Mouse (Mus musculus): ENCODE measurements around the gene Kcnh1. TPM values are rescaled to one million over a fixed set of nuclear protein-coding genes. Genes with fewer than 3 reads are reported as not detected.

The Kcnh1 gene
- polyA plus RNA-seq, 1 experiment from 2014 or later, result 1.3 TPM

DNA sequence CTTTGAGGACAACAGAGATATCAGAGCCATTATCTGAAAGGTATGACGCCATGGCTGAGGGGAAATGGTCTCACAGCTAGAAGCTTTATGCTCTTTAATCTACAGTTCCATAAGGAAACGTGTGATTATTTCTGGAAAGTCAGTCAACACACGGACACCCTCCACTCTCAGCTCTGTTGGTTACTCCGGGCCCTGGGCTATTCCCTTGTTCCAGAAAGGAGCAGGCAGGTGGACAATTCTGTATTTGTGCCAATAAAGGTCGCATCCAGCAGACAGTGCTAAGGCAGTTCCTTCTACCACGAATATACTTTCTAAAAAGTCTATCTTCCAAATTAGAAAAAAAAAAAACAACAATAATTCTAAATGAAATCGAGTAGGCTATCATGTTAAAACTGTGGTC is 200.5 kb downstream of the Kcnh1 start:
- H3K36me3 ChIP-seq, result no peaks in the 10 kb centered on the region
- H3K27me3 ChIP-seq, result no peaks in the 10 kb centered on the region

DNA sequence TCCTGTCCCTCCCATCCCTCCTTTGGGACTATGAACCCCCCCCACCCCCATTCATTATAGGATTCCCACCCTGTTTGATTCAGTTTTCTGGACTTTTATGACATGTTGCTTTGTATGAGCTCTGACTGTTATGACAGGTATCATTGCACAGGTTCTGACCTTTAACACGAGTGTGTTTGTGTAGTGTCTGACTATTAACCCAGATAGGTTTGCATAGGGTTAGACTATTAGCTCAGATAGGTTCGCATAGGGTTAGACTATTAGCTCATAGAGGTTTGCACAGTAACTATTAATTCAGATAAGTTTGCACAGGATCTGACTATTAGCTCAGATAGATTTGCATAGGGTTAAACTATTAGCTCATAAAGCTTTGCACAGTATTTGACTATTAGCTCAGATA is 201.7 kb downstream of the Kcnh1 start:
- H3K27me3 ChIP-seq, result no peaks in the 10 kb centered on the region
- no peaks in the 10 kb centered on the region for H3K36me3 ChIP-seq
- no peak overlapping the region for H3K4me3 ChIP-seq (replicated peaks)
- WGBS, result 87% methylated on average over 2 of the region's 2 CpGs
- no peak for ATAC-seq (replicated peaks; ENCODE audit: low FRiP score)
- no peaks in the 10 kb centered on the region for H3K9me3 ChIP-seq (replicated peaks)
- H3K9ac ChIP-seq, result no peak overlapping the region
- no peak overlapping the region for H3K27ac ChIP-seq
- H3K4me2 ChIP-seq, result no peak overlapping the region
- peaks cover 12% of the 10 kb centered on the region for H3K4me1 ChIP-seq

More for the DNA sequence above, 200.5 kb downstream of the Kcnh1 start:
- Histone ChIP-seq H3K27ac (no peak overlapping the region), H3K4me3 (replicated peaks) (no peak overlapping the region), H3K4me1 (peaks cover 12% of the 10 kb centered on the region), H3K9me3 (replicated peaks) (no peaks in the 10 kb centered on the region), H3K9ac (no peak overlapping the region), H3K4me2 (no peak overlapping the region)
- 68% methylated on average over 7 of the region's 7 CpGs for WGBS
- no peak for ATAC-seq (replicated peaks; ENCODE audit: low FRiP score)

DNA sequence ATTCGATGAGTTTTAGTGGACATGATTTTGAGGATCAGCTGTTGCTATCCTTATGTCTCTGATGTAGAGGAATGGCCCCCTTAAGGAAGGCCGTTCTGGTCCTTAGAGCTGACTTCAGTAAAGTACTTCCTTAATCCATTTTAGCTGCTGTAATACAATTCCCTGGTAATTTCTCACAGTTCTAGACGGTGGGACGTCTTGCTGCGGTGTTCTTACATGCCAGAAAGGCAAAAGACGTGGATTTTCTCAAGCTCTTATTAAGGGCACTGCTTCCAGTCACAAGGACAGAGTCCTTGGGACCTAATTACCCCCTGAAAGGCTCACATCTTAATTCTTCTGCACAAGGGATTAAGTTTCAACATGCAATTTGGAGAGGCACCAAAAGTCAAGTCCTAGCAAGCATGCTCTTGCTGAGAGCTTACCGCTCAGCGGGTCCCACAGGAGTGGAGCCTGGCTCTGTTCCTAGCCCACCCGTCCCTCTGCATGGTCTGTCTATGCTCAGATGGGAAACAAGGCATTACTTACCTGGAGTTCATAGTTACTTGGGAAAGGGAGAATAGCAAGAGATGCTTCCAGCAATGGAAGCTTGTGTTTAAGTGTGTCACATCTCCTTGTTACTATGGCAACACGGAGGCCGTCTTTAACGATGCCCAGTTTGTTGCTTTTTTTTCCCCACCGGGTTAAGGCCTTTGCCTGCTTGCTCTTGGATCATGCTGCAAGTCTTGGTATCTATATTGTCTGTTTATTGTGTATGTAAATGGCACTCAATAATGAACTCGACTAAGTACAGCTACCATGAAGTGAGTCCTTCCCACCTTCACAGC is 209.3 kb downstream of the Kcnh1 start:
- no peak overlapping the region for H3K9ac ChIP-seq
- H3K27me3 ChIP-seq, result no peaks in the 10 kb centered on the region
- H3K36me3 ChIP-seq, result no peaks in the 10 kb centered on the region
- no peak for ATAC-seq (replicated peaks; ENCODE audit: low FRiP score)
- no peaks in the 10 kb centered on the region for H3K9me3 ChIP-seq (replicated peaks)
- H3K4me3 ChIP-seq (replicated peaks), result no peak overlapping the region
- 81% methylated on average over 14 of the region's 14 CpGs for WGBS
- no peak overlapping the region for H3K4me2 ChIP-seq
- H3K4me1 ChIP-seq, result no peaks in the 10 kb centered on the region
- no peak overlapping the region for H3K27ac ChIP-seq

DNA sequence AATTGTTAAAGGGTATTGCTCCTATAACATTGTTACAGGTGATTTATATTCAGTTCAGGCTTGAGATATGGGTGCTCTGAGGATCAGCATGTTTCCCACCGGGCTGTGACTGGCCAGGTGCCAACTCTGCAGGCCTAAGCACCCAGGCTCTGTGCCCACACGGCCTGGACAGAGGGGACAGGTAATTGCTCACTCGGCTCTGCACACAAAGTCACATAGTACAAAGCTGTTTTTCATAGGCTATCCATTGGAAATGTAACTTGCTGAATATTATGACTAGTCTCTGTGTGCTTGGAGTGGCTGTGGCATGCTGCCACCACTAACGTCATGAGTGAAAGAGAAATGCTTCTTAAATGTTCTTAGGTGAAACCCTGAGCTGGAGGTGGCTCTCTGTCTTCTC is 210.4 kb downstream of the Kcnh1 start:
- no peak for ATAC-seq (replicated peaks; ENCODE audit: low FRiP score)
- Histone ChIP-seq H3K4me1 (0 out of 2 replicates have a peak, but pooled peaks cover 3% of the 10 kb centered on the region), H3K36me3 (no peaks in the 10 kb centered on the region), H3K4me3 (replicated peaks) (no peak overlapping the region), H3K27me3 (no peaks in the 10 kb centered on the region), H3K9ac (no peak overlapping the region), H3K4me2 (no peak overlapping the region), H3K27ac (no peak overlapping the region), H3K9me3 (replicated peaks) (no peaks in the 10 kb centered on the region)
- WGBS, result 47% methylated on average over 4 of the region's 4 CpGs

DNA sequence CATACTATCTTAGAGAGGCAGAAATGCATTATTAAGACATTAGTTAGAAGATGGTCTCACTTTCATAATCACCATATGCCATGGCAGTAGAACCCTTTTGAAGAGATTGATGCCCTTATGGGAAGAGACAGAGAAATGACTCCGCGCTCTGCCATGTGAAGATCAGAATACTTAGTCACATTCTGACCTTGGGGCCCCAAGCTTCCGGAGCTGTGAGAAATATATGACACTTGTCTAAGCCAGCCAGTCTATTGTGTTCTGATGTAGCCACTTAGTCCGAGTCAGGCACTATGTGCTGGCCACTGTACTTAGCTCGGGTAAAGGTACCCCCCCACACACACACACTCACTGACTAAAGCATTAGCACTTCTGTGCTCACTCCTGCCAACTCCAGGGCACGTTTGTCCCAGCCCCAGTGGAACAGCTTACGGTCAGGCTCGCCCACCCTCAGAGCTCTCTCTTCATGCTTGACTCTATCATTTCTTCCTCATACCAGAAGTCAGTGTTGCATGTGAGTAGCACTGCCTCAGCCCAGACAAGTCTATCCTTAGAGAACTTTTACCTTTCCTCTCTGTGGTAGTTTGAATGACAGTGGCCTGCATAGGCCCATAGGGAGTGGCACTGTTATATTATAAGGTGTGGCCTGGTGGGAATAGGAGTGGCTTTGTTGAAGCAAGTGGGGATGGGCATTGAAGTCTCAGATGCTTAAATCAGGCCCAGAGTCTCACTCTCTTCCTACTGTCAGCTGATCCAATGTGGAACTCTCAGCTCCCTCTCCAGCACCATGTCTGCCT is 212.5 kb downstream of the Kcnh1 start:
- peak; percentile 40; the same call in 1 of the 2 replicates for ATAC-seq (replicated peaks; ENCODE audit: low FRiP score)
- no peaks in the 10 kb centered on the region for H3K36me3 ChIP-seq
- WGBS, result 78% methylated on average over 8 of the region's 8 CpGs
- 0 out of 2 replicates have a peak, but pooled peaks cover 3% of the 10 kb centered on the region for H3K4me1 ChIP-seq
- H3K27me3 ChIP-seq, result no peaks in the 10 kb centered on the region
- no peak overlapping the region for H3K4me3 ChIP-seq (replicated peaks)
- no peaks in the 10 kb centered on the region for H3K9me3 ChIP-seq (replicated peaks)
- H3K27ac ChIP-seq, result no peak overlapping the region
- no peak overlapping the region for H3K9ac ChIP-seq
- H3K4me2 ChIP-seq, result no peak overlapping the region

DNA sequence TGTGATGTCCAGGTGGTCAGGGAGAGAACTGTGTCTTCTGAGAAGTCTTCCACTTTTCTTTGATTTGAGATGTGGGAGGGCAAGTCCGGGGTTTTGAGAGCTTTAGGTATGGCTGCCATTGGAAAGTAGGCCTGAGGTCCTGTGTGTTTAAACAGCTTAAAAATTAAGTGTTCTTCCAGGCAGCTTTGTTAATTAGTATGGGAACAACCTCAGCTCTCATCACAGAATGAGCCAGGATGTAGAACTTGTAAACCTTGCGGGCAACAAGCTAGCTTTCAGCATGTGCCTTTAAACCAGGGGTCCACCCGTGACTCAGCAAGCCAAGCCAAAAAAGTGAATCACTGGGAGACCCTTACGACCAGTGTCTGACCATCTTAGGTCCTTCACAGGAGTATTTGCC is 214.6 kb downstream of the Kcnh1 start:
- H3K9me3 ChIP-seq (replicated peaks), result no peaks in the 10 kb centered on the region
- H3K4me2 ChIP-seq, result no peak overlapping the region
- no peak overlapping the region for H3K9ac ChIP-seq
- no peak overlapping the region for H3K27ac ChIP-seq
- no peak overlapping the region for H3K4me3 ChIP-seq (replicated peaks)
- 78% methylated on average over 4 of the region's 4 CpGs for WGBS
- 0 out of 2 replicates have a peak, but pooled peaks cover 3% of the 10 kb centered on the region for H3K4me1 ChIP-seq
- ATAC-seq (replicated peaks; ENCODE audit: low FRiP score), result no peak
- no peaks in the 10 kb centered on the region for H3K27me3 ChIP-seq
- H3K36me3 ChIP-seq, result no peaks in the 10 kb centered on the region

DNA sequence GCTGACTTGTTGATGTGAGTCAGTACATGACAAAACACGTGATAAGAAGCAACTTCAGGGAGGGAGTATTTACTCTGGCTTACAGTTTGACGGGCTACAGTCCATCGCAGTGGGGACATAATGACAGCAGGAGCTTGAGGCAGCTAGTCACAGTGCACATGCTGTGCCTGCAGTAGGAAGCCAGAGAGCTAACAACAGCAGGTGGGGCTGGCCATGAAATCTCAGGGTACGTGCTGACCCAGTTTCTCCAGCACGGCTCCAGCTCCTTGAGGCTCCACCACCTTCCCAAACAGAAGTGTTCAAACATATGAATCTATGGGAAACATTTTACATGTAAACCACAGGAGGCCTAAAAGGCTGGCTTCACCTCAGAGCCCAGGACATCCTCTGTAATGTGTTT is 216.0 kb downstream of the Kcnh1 start:
- Histone ChIP-seq H3K9ac (no peak overlapping the region), H3K27ac (no peak overlapping the region), H3K4me2 (no peak overlapping the region), H3K4me1 (0 out of 2 replicates have a peak, but pooled peaks cover 3% of the 10 kb centered on the region), H3K36me3 (no peaks in the 10 kb centered on the region), H3K4me3 (replicated peaks) (no peak overlapping the region), H3K27me3 (no peaks in the 10 kb centered on the region), H3K9me3 (replicated peaks) (no peaks in the 10 kb centered on the region)
- no peak for ATAC-seq (replicated peaks; ENCODE audit: low FRiP score)
- WGBS, result 92% methylated on average over 5 of the region's 5 CpGs

DNA sequence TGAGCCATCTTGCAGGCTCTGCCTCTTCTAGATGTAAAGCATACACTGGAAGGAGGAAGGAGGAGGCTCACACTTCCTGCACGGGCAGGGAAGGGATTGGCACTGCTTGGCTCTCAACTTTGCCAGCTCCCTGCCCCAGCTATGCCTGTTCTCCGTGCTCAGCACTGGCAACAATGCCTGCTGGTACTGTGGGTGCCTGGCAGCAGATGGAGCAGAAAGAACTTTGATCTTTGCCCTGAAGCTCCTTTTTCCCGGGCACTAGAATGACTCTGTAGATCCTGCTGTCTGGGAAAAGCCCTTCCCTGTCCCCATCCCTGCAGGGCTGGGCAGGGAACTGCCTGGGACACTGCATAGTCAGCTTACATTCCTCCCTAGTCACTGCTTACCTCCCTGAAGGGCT is 225.2 kb downstream of the Kcnh1 start:
- no peak for ATAC-seq (replicated peaks; ENCODE audit: low FRiP score)
- Histone ChIP-seq H3K4me1 (no peaks in the 10 kb centered on the region), H3K9ac (no peak overlapping the region), H3K36me3 (no peaks in the 10 kb centered on the region), H3K9me3 (replicated peaks) (no peaks in the 10 kb centered on the region), H3K4me3 (replicated peaks) (no peak overlapping the region), H3K4me2 (no peak overlapping the region), H3K27ac (no peak overlapping the region), H3K27me3 (no peaks in the 10 kb centered on the region)
- 59% methylated on average over 3 of the region's 3 CpGs for WGBS

DNA sequence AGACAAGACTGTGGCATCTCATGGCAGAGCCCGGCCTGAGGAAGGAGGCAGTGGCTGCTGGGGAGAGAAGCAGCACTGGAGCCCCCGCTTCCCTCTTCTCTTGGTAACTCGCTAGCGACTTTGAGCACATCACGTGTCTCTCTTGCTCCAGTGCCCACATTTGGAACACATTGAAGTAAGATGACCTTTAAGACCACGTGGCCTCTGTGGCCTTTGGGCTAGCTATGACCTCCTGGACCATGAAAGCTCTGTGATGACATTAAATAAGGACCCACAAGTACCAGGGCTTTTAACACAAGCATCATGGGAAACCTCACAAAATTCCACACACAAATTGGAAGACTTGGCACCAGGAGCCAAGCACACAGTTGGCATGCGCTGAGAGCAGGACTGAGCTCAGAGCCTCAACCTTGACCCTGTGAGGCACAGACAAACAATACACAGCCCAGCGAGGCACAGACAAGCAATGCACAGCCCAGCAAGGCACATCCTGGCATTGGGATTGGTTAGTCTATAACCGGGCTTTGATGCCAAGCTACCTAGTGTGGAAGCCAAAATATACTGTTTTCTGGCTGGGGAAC is 225.8 kb downstream of the Kcnh1 start:
- Histone ChIP-seq H3K4me1 (no peaks in the 10 kb centered on the region), H3K27ac (no peak overlapping the region), H3K27me3 (no peaks in the 10 kb centered on the region), H3K4me3 (replicated peaks) (no peak overlapping the region), H3K9me3 (replicated peaks) (no peaks in the 10 kb centered on the region), H3K4me2 (no peak overlapping the region), H3K36me3 (no peaks in the 10 kb centered on the region), H3K9ac (no peak overlapping the region)
- WGBS, result 70% methylated on average over 9 of the region's 9 CpGs
- no peak for ATAC-seq (replicated peaks; ENCODE audit: low FRiP score)

DNA sequence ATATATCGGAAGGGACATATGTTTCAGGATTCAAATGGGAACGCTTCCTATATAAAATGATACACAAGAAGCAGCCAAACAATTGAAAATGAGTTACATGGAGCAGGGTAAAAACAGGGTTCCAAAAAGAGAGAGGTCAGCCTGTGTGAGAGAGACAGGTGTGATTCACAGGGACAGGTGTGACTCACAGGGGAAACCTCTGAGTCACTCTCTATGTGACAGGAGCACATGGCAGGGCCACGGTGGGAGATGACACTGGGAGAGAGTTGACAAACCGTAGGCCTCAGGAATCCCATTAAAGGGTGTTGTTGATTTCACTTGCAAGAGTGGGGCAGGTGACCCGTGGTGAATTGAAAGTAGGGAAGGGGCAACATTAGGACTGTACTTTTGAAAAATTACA is 228.6 kb downstream of the Kcnh1 start:
- no peak overlapping the region for H3K9ac ChIP-seq
- H3K4me1 ChIP-seq, result no peaks in the 10 kb centered on the region
- H3K27me3 ChIP-seq, result no peaks in the 10 kb centered on the region
- no peaks in the 10 kb centered on the region for H3K9me3 ChIP-seq (replicated peaks)
- WGBS, result 84% methylated on average over 5 of the region's 5 CpGs
- H3K36me3 ChIP-seq, result no peaks in the 10 kb centered on the region
- H3K4me2 ChIP-seq, result no peak overlapping the region
- H3K4me3 ChIP-seq (replicated peaks), result no peak overlapping the region
- no peak for ATAC-seq (replicated peaks; ENCODE audit: low FRiP score)
- H3K27ac ChIP-seq, result no peak overlapping the region

DNA sequence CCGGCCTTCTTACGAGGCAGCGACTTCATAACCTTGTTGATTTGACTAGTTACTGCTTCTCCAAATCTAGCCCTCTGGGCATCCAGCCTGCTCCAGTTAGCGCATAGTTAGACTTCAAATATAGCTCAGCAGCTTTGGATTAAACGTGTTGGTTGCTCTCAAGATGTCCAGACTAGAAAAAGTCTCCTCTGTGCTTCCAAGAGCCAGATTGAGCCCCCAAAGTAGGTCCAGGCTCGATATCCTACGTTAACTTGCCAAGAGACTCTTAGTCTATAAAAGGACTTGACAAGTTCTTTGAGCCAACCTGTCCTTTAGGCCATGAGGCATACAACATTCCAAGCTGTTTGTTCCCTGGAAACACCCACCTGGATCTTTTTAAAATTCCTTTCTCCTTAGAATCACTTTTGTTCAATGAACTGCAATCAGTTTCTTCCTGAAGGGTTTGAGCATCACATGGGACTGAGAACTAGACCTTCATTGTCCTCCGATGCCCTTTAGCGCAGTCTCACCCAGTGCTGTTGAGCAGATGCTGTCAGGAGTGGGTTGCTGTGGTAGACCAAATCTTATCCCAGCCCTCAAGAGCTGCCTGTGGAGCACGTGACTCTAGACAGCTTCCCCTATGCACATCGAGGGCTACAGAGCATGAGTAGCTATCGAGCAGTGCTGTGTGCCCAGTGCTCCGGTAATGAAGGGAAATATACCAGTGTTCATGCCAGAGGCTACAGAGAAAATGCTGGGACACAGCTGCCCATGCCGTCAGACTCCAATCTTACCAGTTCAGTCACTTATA is 231.0 kb downstream of the Kcnh1 start:
- Histone ChIP-seq H3K9me3 (replicated peaks) (no peaks in the 10 kb centered on the region), H3K27me3 (no peaks in the 10 kb centered on the region), H3K9ac (no peak overlapping the region), H3K4me3 (replicated peaks) (no peak overlapping the region), H3K4me1 (no peaks in the 10 kb centered on the region), H3K27ac (no peak overlapping the region), H3K4me2 (no peak overlapping the region), H3K36me3 (no peaks in the 10 kb centered on the region)
- WGBS, result 88% methylated on average over 14 of the region's 14 CpGs
- no peak for ATAC-seq (replicated peaks; ENCODE audit: low FRiP score)

All from kidney, embryonic 15.5 days (tissue).